Mouse (Mus musculus) Patski (cell line): ENCODE results near the gene Mbnl1. TPM values are rescaled to one million over a fixed set of nuclear protein-coding genes. Genes with fewer than 3 reads are reported as not detected.

ENCODE experiments used
- ATAC-seq: fragments of 100-300 bp; one replicate; pipeline ENCODE4 v1.8.0; 2021
- CTCF ChIA-PET: fragments of 350-600 bp; sonication (Branson Sonifier 250); formaldehyde crosslinking; loops from one replicate; lab custom pipeline; 2022; ENCODE audit warnings: inconsistent platforms; lab: Charles Lee
- POLR2A ChIA-PET: fragments of 350-600 bp; sonication (Branson Sonifier 250); formaldehyde crosslinking; loops from one replicate; lab custom pipeline; 2022; ENCODE audit warnings: antibody characterized with exemption, inconsistent platforms; lab: Charles Lee
- DNase-seq: peaks from one replicate; pipeline ENCODE4 v3.0.0-alpha.2; 2011; ENCODE audit warnings: low read depth, low spot score
- H3K27me3 ChIP-seq: fragments of 371-371 bp; one replicate; pipeline ENCODE4 v1.5.1; 2021
- CTCF ChIP-seq: fragments of 100-300 bp; IDR thresholded peaks from one replicate; pipeline ENCODE4 v1.5.1; 2021
- in situ Hi-C: fragments of 300-500 bp; cut with MboI; formaldehyde crosslinking; loops from 3 replicates; pipeline ENCODE4 v1.11.1; 2018; ENCODE audit warnings: low pct_unique_long_range_greater_than_20kb, mixed read lengths
- polyA plus RNA-seq: library from polyadenylated mRNA; unstranded; gene quantifications from one replicate; pipeline ENCODE4 v1.2.3, GENCODE M21; 2021

Mbnl1 gene
- polyA plus RNA-seq, 1 experiment from 2014 or later = 84.9 TPM

DNA sequence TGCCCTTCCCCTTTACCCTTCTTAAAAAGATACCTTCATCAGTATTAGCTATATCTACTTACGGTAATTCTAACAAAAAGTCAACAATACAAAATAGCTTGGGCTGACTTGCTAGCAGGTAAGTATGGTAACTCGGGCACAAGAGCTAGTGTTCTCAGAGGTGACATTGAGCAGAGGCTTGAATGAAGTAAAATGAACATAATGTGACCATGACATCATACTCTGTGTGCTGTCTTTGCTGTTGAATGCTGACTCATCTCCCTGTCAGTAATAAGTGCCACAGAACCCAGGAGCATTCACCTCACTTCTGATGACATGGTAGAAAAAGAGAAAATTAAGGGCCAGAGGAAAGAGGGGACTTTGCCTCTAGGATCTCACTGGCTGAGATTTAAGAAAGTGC lies 158.6 kb downstream of the Mbnl1 start:
- no peak for TF ChIP-seq CTCF
- no peak for DNase-seq
- peak; percentile 72 for ATAC-seq
- H3K27me3 ChIP-seq = no peaks in the 10 kb centered on the region
- in situ Hi-C loops = no loop called here
- ChIA-PET POLR2A (interaction anchor here (1.0 kb wide), 1 partner anchor 12 kb away, joined by 3 read pairs; no protein-coding TSS in a partner anchor), CTCF (interaction anchor here (1.0 to 2.7 kb wide), 6 partner anchors 8 to 760 kb away, joined by 3 to 9 read pairs (median 4); no protein-coding TSS in a partner anchor)

- no peak for ATAC-seq
- H3K27me3 ChIP-seq = no peaks in the 10 kb centered on the region
- no peak for DNase-seq
- CTCF ChIA-PET = interaction anchor here (1.0 to 1.7 kb wide), 2 partner anchors 8 to 130 kb away, joined by 3 to 4 read pairs; no protein-coding TSS in a partner anchor
- POLR2A ChIA-PET = interaction anchor here (0.7 to 1.0 kb wide), 2 partner anchors 12 to 17 kb away, joined by 3 read pairs; no protein-coding TSS in a partner anchor
- no peak for TF ChIP-seq CTCF
- in situ Hi-C loops = no loop called here
These were observed 159.1 kb downstream of the Mbnl1 start for GRCm38 (mm10) chr3:60631754-60632153.

DNA sequence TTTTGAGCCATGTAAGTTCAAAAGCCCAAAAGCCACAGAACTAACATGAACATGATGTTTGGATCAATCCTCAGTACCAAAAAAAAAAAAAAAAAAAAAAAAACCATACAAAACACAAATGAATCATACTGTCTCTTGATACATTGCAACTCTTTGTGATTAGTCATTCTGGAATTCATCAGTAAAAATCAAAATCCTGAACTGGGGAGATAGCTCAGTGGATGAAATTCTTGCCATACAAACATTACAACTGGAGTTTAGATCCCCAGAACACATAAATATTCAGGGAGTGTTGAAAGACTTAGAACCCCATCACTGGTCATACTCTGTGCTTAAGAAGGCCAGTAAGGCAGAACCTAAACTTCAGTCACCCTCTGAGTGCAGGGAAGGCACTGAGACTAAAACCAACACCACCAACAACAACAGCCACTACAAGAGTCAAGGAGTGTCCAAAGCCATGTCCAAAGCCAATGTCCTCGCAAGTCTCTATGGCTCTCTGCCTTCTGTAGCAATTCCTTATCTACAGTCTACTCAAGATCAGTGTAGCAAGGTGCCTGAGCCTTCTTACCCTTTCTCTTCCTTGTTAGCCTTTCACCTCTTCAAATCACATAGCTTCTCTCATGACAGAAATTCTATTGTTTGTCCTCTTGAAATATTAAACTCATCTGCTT lies 160.3 kb downstream of the Mbnl1 start:
- ATAC-seq = peak; percentile 59
- TF ChIP-seq CTCF = no peak
- ChIA-PET CTCF (no interaction called here), POLR2A (no interaction called here)
- no peak for DNase-seq
- H3K27me3 ChIP-seq = peaks cover 6% of the 10 kb centered on the region
- in situ Hi-C loops = no loop called here

GRCm38 (mm10) chr3:60638530-60638929 lies 165.9 kb downstream of the Mbnl1 start:
- H3K27me3 ChIP-seq = peaks cover 16% of the 10 kb centered on the region
- ATAC-seq = no peak
- DNase-seq = no peak
- CTCF ChIA-PET = interaction anchor here (1.2 kb wide), 1 partner anchor 29 kb away, joined by 3 read pairs; no protein-coding TSS in a partner anchor
- in situ Hi-C loops = no loop called here
- no peak for TF ChIP-seq CTCF
- POLR2A ChIA-PET = no interaction called here

- in situ Hi-C loops = no loop called here
- ChIA-PET POLR2A (no interaction called here), CTCF (interaction anchor here (0.9 to 1.2 kb wide), 2 partner anchors 8 to 30 kb away, joined by 3 to 4 read pairs; no protein-coding TSS in a partner anchor)
- TF ChIP-seq CTCF = no peak
- ATAC-seq (no peak), DNase-seq (no peak)
- H3K27me3 ChIP-seq = peaks cover 16% of the 10 kb centered on the region
These were observed 166.5 kb downstream of the Mbnl1 start for GRCm38 (mm10) chr3:60639135-60639534.

GRCm38 (mm10) chr3:60642227-60642626 lies 169.6 kb downstream of the Mbnl1 start:
- peaks cover 39% of the 10 kb centered on the region for H3K27me3 ChIP-seq
- ChIA-PET CTCF (interaction anchor here (1.0 kb wide), 1 partner anchor 15 kb away, joined by 3 read pairs; no protein-coding TSS in a partner anchor), POLR2A (no interaction called here)
- no peak for TF ChIP-seq CTCF
- in situ Hi-C loops = no loop called here
- no peak for ATAC-seq
- DNase-seq = no peak

- H3K27me3 ChIP-seq = peaks cover 50% of the 10 kb centered on the region
- ChIA-PET CTCF (interaction anchor here (1.4 to 2.3 kb wide), 2 partner anchors 16 to 23 kb away, joined by 3 to 9 read pairs; no protein-coding TSS in a partner anchor), POLR2A (interaction anchor here (0.6 kb wide), 1 partner anchor 723 kb away, joined by 4 read pairs; no protein-coding TSS in a partner anchor)
- in situ Hi-C loops = no loop called here
- ATAC-seq (no peak), DNase-seq (no peak)
- TF ChIP-seq CTCF = no peak
These were observed 172.9 kb downstream of the Mbnl1 start for GRCm38 (mm10) chr3:60645531-60645930.

DNA sequence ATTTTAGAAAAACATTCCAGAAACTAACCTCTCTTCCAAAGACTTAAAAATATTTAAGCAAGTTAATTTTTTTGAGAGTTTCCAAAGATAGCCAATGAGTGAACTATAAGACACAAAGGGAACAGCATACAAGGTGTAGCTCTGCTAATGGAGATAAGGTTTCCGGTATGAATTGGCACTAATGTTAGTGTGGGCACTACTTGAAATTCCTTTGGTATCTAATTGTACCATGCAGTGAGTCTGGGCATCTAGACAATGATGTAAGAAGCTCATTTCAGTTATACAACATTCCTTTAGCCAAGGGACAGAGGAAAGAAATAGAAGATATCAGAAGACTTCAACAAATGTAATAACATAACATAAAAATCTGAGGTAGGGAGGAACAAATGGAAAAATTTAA lies 175.7 kb downstream of the Mbnl1 start:
- ChIA-PET POLR2A (no interaction called here), CTCF (interaction anchor here (0.5 to 1.2 kb wide), 3 partner anchors 9 to 1937 kb away, joined by 3 to 4 read pairs (median 3); no protein-coding TSS in a partner anchor)
- DNase-seq = no peak
- no peak for ATAC-seq
- peaks cover 46% of the 10 kb centered on the region for H3K27me3 ChIP-seq
- in situ Hi-C loops = no loop called here
- TF ChIP-seq CTCF = no peak

- DNase-seq = no peak
- no peak for TF ChIP-seq CTCF
- ChIA-PET CTCF (no interaction called here), POLR2A (no interaction called here)
- peaks cover 5% of the 10 kb centered on the region for H3K27me3 ChIP-seq
- no peak for ATAC-seq
- in situ Hi-C loops = no loop called here
These were observed 188.1 kb downstream of the Mbnl1 start for GRCm38 (mm10) chr3:60660762-60661161.
